Mouse (Mus musculus) CH12.LX (cell line): ENCODE measurements around the gene Inpp1. TPM values are rescaled to one million over a fixed set of nuclear protein-coding genes. Genes with fewer than 3 reads are reported as not detected.
A peak's percentile ranks its signal among the peaks of the same experiment; 100 is the strongest.

ENCODE experiments used
- DNase-seq: peaks from one replicate; pipeline ENCODE4 v3.0.0-alpha.2; 2013; ENCODE audit errors: extremely low read depth
- H3K27ac ChIP-seq: 2 replicates; pipeline ENCODE4 v1.5.1; 2012; ENCODE audit warnings: low read depth, mild to moderate bottlenecking, control low read depth, moderate library complexity; ENCODE audit not compliant: insufficient read depth
- H3K27me3 ChIP-seq: replicated peaks from 2 replicates; pipeline ENCODE3; 2012; ENCODE audit warnings: inconsistent platforms
- H3K36me3 ChIP-seq, 2 experiments: replicated peaks in 1 of 2; 2 replicates each; pipeline versions ENCODE3 to v1.6.1; 2012; ENCODE audit warnings: inconsistent platforms in 1 of 2, low read length in 1 of 2, mild to moderate bottlenecking in 1 of 2, mixed read lengths in 1 of 2, moderate library complexity in 1 of 2; ENCODE audit not compliant: control insufficient read depth in 1 of 2, insufficient read depth in 1 of 2
- H3K4me1 ChIP-seq, 2 experiments: 2 replicates each; pipeline ENCODE4 v1.6.1; 2012; ENCODE audit warnings: inconsistent platforms in 1 of 2, moderate library complexity in 1 of 2; ENCODE audit not compliant: insufficient read depth in 2 of 2, control insufficient read depth in 1 of 2
- H3K4me2 ChIP-seq: 2 replicates; pipeline ENCODE4 v1.6.1; 2012; ENCODE audit warnings: low read depth, mild to moderate bottlenecking, control low read depth; ENCODE audit not compliant: poor library complexity, insufficient read depth, severe bottlenecking
- H3K4me3 ChIP-seq, 3 experiments: fragments of 150-350 bp in 1 of 3; sonication (generic) in 1 of 3; replicated peaks in 1 of 3; 2 replicates each; pipeline versions ENCODE3 to v1.5.1; 2011 to 2012; ENCODE audit warnings: low read depth in 2 of 3, low read length in 2 of 3, mild to moderate bottlenecking in 2 of 3, moderate library complexity in 2 of 3, control low read depth in 1 of 3, improper control_type of control experiment in 1 of 3, inconsistent platforms in 1 of 3, mixed read lengths in 1 of 3; ENCODE audit not compliant: poor library complexity in 1 of 3
- H3K79me2 ChIP-seq: replicated peaks from 2 replicates; pipeline ENCODE4 v1.6.1; 2012; ENCODE audit warnings: mild to moderate bottlenecking, moderate library complexity; ENCODE audit not compliant: control insufficient read depth, poor library complexity, insufficient read depth, severe bottlenecking; ENCODE audit errors: extremely low read depth
- H3K9ac ChIP-seq: 2 replicates; pipeline ENCODE4 v1.6.1; 2012; ENCODE audit warnings: low read depth, mild to moderate bottlenecking, control low read depth, moderate library complexity; ENCODE audit not compliant: insufficient read depth
- H3K9me3 ChIP-seq: replicated peaks from 2 replicates; pipeline ENCODE3; 2012; ENCODE audit warnings: low read length, inconsistent platforms, mixed read lengths
- BHLHE40 ChIP-seq: IDR thresholded peaks from 2 replicates; pipeline ENCODE4 v1.6.1; 2011; ENCODE audit warnings: mild to moderate bottlenecking, low read depth, low read length, improper control_type of control experiment
- CTCF ChIP-seq, 2 experiments: IDR thresholded peaks in 1 of 2; conservative IDR thresholded peaks in 1 of 2; 2 replicates each; pipeline ENCODE4 v1.5.1; 2011 to 2012; ENCODE audit warnings: low read depth in 2 of 2, low read length in 2 of 2, improper control_type of control experiment in 1 of 2, inconsistent platforms in 1 of 2, mild to moderate bottlenecking in 1 of 2, moderate library complexity in 1 of 2
- ELF1 ChIP-seq: IDR thresholded peaks from 2 replicates; pipeline ENCODE4 v1.6.1; 2014; ENCODE audit warnings: low read depth, mild to moderate bottlenecking, inconsistent platforms, low read length, improper control_type of control experiment
- ETS1 ChIP-seq: conservative IDR thresholded peaks from 2 replicates; pipeline ENCODE4 v1.6.1; 2012; ENCODE audit warnings: low read depth, mild to moderate bottlenecking, inconsistent platforms, low read length, improper control_type of control experiment, moderate library complexity
- JUN ChIP-seq: IDR thresholded peaks from 2 replicates; pipeline ENCODE4 v1.6.1; 2011; ENCODE audit warnings: low read depth, mild to moderate bottlenecking, low read length, improper control_type of control experiment, moderate library complexity; ENCODE audit not compliant: insufficient read depth
- JUND ChIP-seq: conservative IDR thresholded peaks from 2 replicates; pipeline ENCODE4 v1.6.1; 2011; ENCODE audit warnings: low read depth, low read length, improper control_type of control experiment
- MAFK ChIP-seq: IDR thresholded peaks from 2 replicates; pipeline ENCODE4 v1.6.1; 2011; ENCODE audit warnings: low read length, improper control_type of control experiment; ENCODE audit not compliant: insufficient replicate concordance
- MAX ChIP-seq: IDR thresholded peaks from 2 replicates; pipeline ENCODE4 v1.6.1; 2011; ENCODE audit warnings: low read length, improper control_type of control experiment
- MAZ ChIP-seq: IDR thresholded peaks from 2 replicates; pipeline ENCODE4 v1.6.1; 2012; ENCODE audit warnings: low read depth, mild to moderate bottlenecking, inconsistent platforms, low read length, improper control_type of control experiment, moderate library complexity
- MXI1 ChIP-seq: IDR thresholded peaks from 2 replicates; pipeline ENCODE4 v1.6.1; 2011; ENCODE audit warnings: mild to moderate bottlenecking, low read depth, low read length, improper control_type of control experiment
- NRF1 ChIP-seq: IDR thresholded peaks from 2 replicates; pipeline ENCODE4 v1.6.1; 2014; ENCODE audit warnings: low read depth, mild to moderate bottlenecking, inconsistent platforms, low read length, improper control_type of control experiment, moderate library complexity
- PAX5 ChIP-seq: IDR thresholded peaks from 2 replicates; pipeline ENCODE4 v1.6.1; 2012; ENCODE audit warnings: low read length, inconsistent platforms, mixed read lengths
- RAD21 ChIP-seq: IDR thresholded peaks from 2 replicates; pipeline ENCODE4 v1.6.1; 2011; ENCODE audit warnings: low read depth, mild to moderate bottlenecking, low read length, improper control_type of control experiment, moderate library complexity
- RCOR1 ChIP-seq: conservative IDR thresholded peaks from 2 replicates; pipeline ENCODE4 v1.6.1; 2012; ENCODE audit warnings: low read depth, mild to moderate bottlenecking, inconsistent platforms, low read length, improper control_type of control experiment
- SMC3 ChIP-seq: IDR thresholded peaks from 2 replicates; pipeline ENCODE4 v1.6.1; 2011; ENCODE audit warnings: low read depth, low read length, improper control_type of control experiment
- UBTF ChIP-seq: IDR thresholded peaks from 2 replicates; pipeline ENCODE4 v1.6.1; 2012; ENCODE audit warnings: low read depth, mild to moderate bottlenecking, inconsistent platforms, low read length, improper control_type of control experiment, moderate library complexity
- USF1 ChIP-seq: IDR thresholded peaks from 2 replicates; pipeline ENCODE4 v1.6.1; 2014; ENCODE audit warnings: low read depth, mild to moderate bottlenecking, inconsistent platforms, low read length, improper control_type of control experiment
- USF2 ChIP-seq: conservative IDR thresholded peaks from 2 replicates; pipeline ENCODE4 v1.6.1; 2011; ENCODE audit warnings: low read depth, low read length, improper control_type of control experiment
- ZKSCAN1 ChIP-seq: IDR thresholded peaks from 2 replicates; pipeline ENCODE4 v1.6.1; 2012; ENCODE audit warnings: low read depth, inconsistent platforms, low read length, improper control_type of control experiment, borderline replicate concordance
- ZNF384 ChIP-seq: IDR thresholded peaks from 2 replicates; pipeline ENCODE4 v1.6.1; 2012; ENCODE audit warnings: low read depth, low read length, improper control_type of control experiment, inconsistent platforms
- dilution Hi-C: fragments of 300-500 bp; cut with MboI; formaldehyde crosslinking; loops from 2 replicates; pipeline ENCODE4 v1.14.3; 2020; ENCODE audit warnings: low sequenced_read_pairs; ENCODE audit not compliant: extremely low pct_unique_long_range_greater_than_20kb, extremely low pct_ligation_motif_present
- in situ Hi-C: fragments of 300-500 bp; cut with MboI; formaldehyde crosslinking; loops from 3 replicates; pipeline ENCODE4 v1.14.3; 2019; ENCODE audit warnings: low sequenced_read_pairs, low pct_ligation_motif_present, low pct_unique_long_range_greater_than_20kb, mixed read lengths
- polyA plus RNA-seq: library from polyadenylated mRNA; unstranded; fragments of >175 nt; gene quantifications from 2 replicates; pipeline ENCODE4 v1.2.1, GENCODE M21; 2012; ENCODE audit warnings: low read depth; ENCODE audit not compliant: insufficient read length
- total RNA-seq, 2 experiments: library from RNA; depleted of rRNA; stranded (reverse); fragments of 300-350 nt in 1 of 2; fragments of >200 nt in 1 of 2; gene quantifications; 2 replicates each; pipeline ENCODE4 v1.2.3; 2012 to 2014

The Inpp1 gene
- total and polyA plus RNA-seq, 3 experiments, result 9.2 to 14.8 (median 10.0) TPM

GRCm38 (mm10) chr1:52795927-52796326 is 21.6 kb downstream of the Inpp1 start:
- peaks cover 19 to 45% of the 10 kb centered on the region in 2 experiments for H3K36me3 ChIP-seq
- H3K79me2 ChIP-seq, result no peaks in the 10 kb centered on the region; the same call in 1 of the 2 replicates
- no peaks in the 10 kb centered on the region for H3K9me3 ChIP-seq
- in situ Hi-C loops, result no loop called here
- H3K4me2 ChIP-seq, result no peak overlapping the region
- H3K9ac ChIP-seq, result no peak overlapping the region
- no peak for DNase-seq
- dilution Hi-C loops, result no loop called here
- no peak overlapping the region for H3K4me3 ChIP-seq
- no peak overlapping the region for H3K27ac ChIP-seq
- H3K27me3 ChIP-seq, result no peaks in the 10 kb centered on the region
- TF ChIP-seq ETS1 (no peak), MAFK (no peak), BHLHE40 (no peak), JUN (no peak), MAX (no peak), MAZ (no peak)
- peaks cover 3 to 51% of the 10 kb centered on the region in 2 experiments for H3K4me1 ChIP-seq

GRCm38 (mm10) chr1:52793692-52794091 is 23.8 kb downstream of the Inpp1 start:
- peaks cover 0 to 28% of the 10 kb centered on the region in 2 experiments for H3K4me1 ChIP-seq
- in situ Hi-C loops, result no loop called here
- no peaks in the 10 kb centered on the region for H3K9me3 ChIP-seq
- no peaks in the 10 kb centered on the region for H3K27me3 ChIP-seq
- peaks cover 19 to 63% of the 10 kb centered on the region in 2 experiments for H3K36me3 ChIP-seq
- no peaks in the 10 kb centered on the region; the same call in 1 of the 2 replicates for H3K79me2 ChIP-seq
- no peak overlapping the region for H3K9ac ChIP-seq
- no peak overlapping the region for H3K4me2 ChIP-seq
- dilution Hi-C loops, result no loop called here
- no peak for TF ChIP-seq ZKSCAN1
- TF ChIP-seq PAX5, result no peak
- peak; percentile 10 for TF ChIP-seq RAD21
- TF ChIP-seq ZNF384, result no peak
- TF ChIP-seq JUND, result no peak
- no peak for TF ChIP-seq MXI1
- peak in 1 of 2 experiments; percentile 40; a peak in 3 of 4 replicates for TF ChIP-seq CTCF (conservative IDR thresholded peaks at IDR 0.05 in 1 of 2, IDR thresholded peaks at IDR 0.05 in 1 of 2; ENCODE audit: low read depth in 2 of 2, low read length in 2 of 2)
- TF ChIP-seq NRF1, result no peak
- H3K27ac ChIP-seq, result no peak overlapping the region
- no peak for DNase-seq
- H3K4me3 ChIP-seq, result no peak overlapping the region

GRCm38 (mm10) chr1:52792701-52793100 is 24.8 kb downstream of the Inpp1 start:
- H3K9me3 ChIP-seq, result no peaks in the 10 kb centered on the region
- TF ChIP-seq USF2, result no peak
- no peak for TF ChIP-seq ZKSCAN1
- no peak for TF ChIP-seq ELF1
- no peak for TF ChIP-seq PAX5
- no peak for TF ChIP-seq UBTF
- no peak for TF ChIP-seq CTCF (conservative IDR thresholded peaks at IDR 0.05 in 1 of 2, IDR thresholded peaks at IDR 0.05 in 1 of 2; ENCODE audit: low read depth in 2 of 2, low read length in 2 of 2)
- no peak for TF ChIP-seq SMC3
- no peak for TF ChIP-seq MAX
- no peak for TF ChIP-seq RCOR1
- TF ChIP-seq RAD21, result no peak
- TF ChIP-seq USF1, result no peak
- H3K27me3 ChIP-seq, result no peaks in the 10 kb centered on the region
- no peak overlapping the region for H3K4me3 ChIP-seq
- no peaks in the 10 kb centered on the region; the same call in 1 of the 2 replicates for H3K79me2 ChIP-seq
- H3K36me3 ChIP-seq, result peaks cover 23 to 71% of the 10 kb centered on the region in 2 experiments
- no peak for DNase-seq
- dilution Hi-C loops, result no loop called here
- H3K9ac ChIP-seq, result no peak overlapping the region
- H3K4me1 ChIP-seq, result peaks cover 0 to 21% of the 10 kb centered on the region in 2 experiments; a peak in 3 of 4 replicates
- in situ Hi-C loops, result no loop called here
- no peak overlapping the region for H3K27ac ChIP-seq
- no peak overlapping the region for H3K4me2 ChIP-seq
